Mouse (Mus musculus) embryonic facial prominence, embryonic 14.5 days (tissue): Measurements from ENCODE around the gene Mb21d2. TPM values are rescaled to one million over a fixed set of nuclear protein-coding genes. Genes with fewer than 3 reads are reported as not detected.

Experiments used
- ATAC-seq: fragments of 200-750 bp; cut with Nextera tagmentation; 2 replicates; pipeline ENCODE4 v1.8.0; 2017; ENCODE audit warnings: low read depth, moderate number of reproducible peaks, moderate TSS enrichment
- DNase-seq: peaks from one replicate; pipeline ENCODE4 v3.0.0-alpha.2; 2015; ENCODE audit warnings: low spot score
- H3K27ac ChIP-seq: fragments of 300-500 bp; sonication (generic); replicated peaks from 2 replicates; pipeline ENCODE4 v1.5.1; 2014; ENCODE audit warnings: low read depth, mild to moderate bottlenecking, low read length, moderate library complexity
- H3K27me3 ChIP-seq: fragments of 300-500 bp; sonication (generic); replicated peaks from 2 replicates; pipeline ENCODE4 v1.6.1; 2014; ENCODE audit warnings: low read length; ENCODE audit not compliant: control insufficient read depth, insufficient read depth
- H3K36me3 ChIP-seq: fragments of 300-500 bp; sonication (generic); 2 replicates; pipeline ENCODE4 v1.6.1; 2014; ENCODE audit warnings: low read length, mixed read lengths; ENCODE audit not compliant: control insufficient read depth, insufficient read depth
- H3K4me1 ChIP-seq: fragments of 300-500 bp; sonication (generic); 2 replicates; pipeline ENCODE4 v1.6.1; 2014; ENCODE audit warnings: antibody characterized with exemption, low read length; ENCODE audit not compliant: control insufficient read depth, insufficient read depth
- H3K4me2 ChIP-seq: fragments of 300-500 bp; sonication (generic); 2 replicates; pipeline ENCODE4 v1.6.1; 2014; ENCODE audit warnings: low read depth, mild to moderate bottlenecking, low read length, moderate library complexity, mixed read lengths
- H3K4me3 ChIP-seq: fragments of 300-500 bp; sonication (generic); 2 replicates; pipeline ENCODE4 v1.5.1; 2014; ENCODE audit warnings: low read depth, mild to moderate bottlenecking, low read length
- H3K9ac ChIP-seq: fragments of 300-500 bp; sonication (generic); 2 replicates; pipeline ENCODE4 v1.6.1; 2014; ENCODE audit warnings: low read depth, mild to moderate bottlenecking, low read length, moderate library complexity, mixed read lengths
- H3K9me3 ChIP-seq: fragments of 300-500 bp; sonication (generic); 2 replicates; pipeline ENCODE4 v1.6.1; 2016; ENCODE audit warnings: low read length; ENCODE audit not compliant: control insufficient read depth
- WGBS: fragments of 180-500 bp; shearing (Covaris S2); extraction: QIAGEN DNeasy Blood & Tissue Kit; methylation state at CpG from one replicate; pipeline ENCODE4 v1.1.7; 2014; 5-methylcytosine and 5-hydroxymethylcytosine counted together
- polyA plus RNA-seq: library from polyadenylated mRNA; unstranded; fragments of >200 nt; fragmentation: Nextera tagmentation; extraction: Ambion mirVana; gene quantifications from 2 replicates; pipeline ENCODE4 v1.2.1, GENCODE M21; 2014

Mb21d2 gene
- 7.3 and 7.6 TPM in 2 replicates for polyA plus RNA-seq

DNA sequence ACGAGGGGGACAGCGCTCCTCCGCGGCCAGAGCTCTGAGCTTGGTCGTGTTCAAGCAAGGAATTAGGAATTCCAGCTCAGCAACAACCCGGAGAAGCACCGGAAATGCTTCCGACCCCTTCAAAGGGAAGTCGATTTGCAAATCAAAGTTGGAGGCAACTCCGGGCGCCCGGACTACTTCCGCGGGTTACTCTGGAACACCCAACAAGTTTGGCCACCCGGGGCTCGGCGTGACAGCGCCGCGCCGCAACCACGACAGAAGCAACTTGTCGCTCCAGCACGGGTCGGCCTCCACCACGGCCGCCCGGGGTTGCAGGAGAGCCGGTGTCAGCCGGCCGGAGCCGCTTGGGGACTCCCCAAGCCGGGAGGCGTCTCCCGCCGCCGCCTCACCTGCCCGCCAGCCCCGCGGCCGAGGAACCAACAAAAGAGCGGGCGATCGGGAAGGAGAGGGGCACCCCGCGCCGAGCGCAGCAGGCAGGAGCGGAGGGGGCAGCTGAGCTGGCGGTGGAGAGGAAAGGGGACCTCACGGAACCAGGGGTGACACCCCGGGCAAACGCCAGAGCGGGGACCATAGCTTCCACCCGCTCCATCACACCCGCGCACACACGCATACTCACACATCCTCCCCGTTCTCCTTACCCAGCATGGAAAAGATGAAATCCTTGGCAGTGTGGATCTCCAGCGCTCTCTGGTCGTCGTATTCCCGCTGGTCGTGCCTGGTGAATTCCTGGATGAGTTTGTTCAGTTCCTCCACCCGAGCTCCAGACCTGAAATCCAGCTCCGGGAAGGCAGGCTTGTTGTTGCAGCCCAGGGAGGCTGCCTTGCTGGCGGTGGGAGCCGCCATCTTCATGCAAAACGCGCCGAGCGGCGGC, at the start of gene Mb21d2:
Gene Mb21d2 (minus strand): TSS at position 859 of the 871 bp plus-strand sequence.
- Histone ChIP-seq H3K4me2 (peak within 1 kb of the TSS; percentile 84), H3K9me3 (no peaks in the 10 kb centered on the region), H3K36me3 (no peaks in the 10 kb centered on the region), H3K4me3 (peak within 1 kb of the TSS; percentile 89), H3K27me3 (no peaks in the 10 kb centered on the region), H3K4me1 (peaks cover 6% of the 10 kb centered on the region), H3K9ac (peak within 1 kb of the TSS; percentile 84), H3K27ac (peak within 1 kb of the TSS; percentile 90)
- peak; percentile 75 for DNase-seq
- peak; percentile 59 for ATAC-seq
- 0% methylated on average over 39 of the region's 73 CpGs for WGBS

DNA sequence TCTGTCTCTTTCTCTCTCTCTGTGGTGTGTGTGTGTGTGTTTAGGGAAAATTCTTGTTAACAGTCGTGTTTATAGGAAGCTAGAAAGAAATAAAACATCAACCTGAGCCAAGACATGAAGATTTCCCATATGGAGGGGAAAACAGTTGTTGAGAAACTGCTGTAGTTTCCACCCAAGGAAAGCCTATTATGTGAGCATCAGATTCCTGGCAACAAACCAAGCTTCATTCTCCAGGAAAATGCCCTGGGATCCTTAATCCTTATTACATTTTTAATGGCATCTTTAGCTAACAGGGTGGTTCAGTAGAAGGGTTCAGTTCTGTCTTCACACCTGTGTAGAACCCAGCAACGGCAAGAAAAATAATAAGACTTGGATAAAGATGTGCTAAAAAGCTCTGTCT, 36.8 kb upstream of the Mb21d2 start:
- H3K27me3 ChIP-seq, result no peaks in the 10 kb centered on the region
- WGBS, result 67% methylated on average over 2 of the region's 2 CpGs
- H3K4me3 ChIP-seq, result no peak overlapping the region
- no peak overlapping the region for H3K9ac ChIP-seq
- no peak overlapping the region for H3K27ac ChIP-seq
- DNase-seq, result no peak
- H3K4me1 ChIP-seq, result no peaks in the 10 kb centered on the region
- no peak for ATAC-seq
- H3K9me3 ChIP-seq, result no peaks in the 10 kb centered on the region
- no peak overlapping the region for H3K4me2 ChIP-seq
- H3K36me3 ChIP-seq, result no peaks in the 10 kb centered on the region

DNA sequence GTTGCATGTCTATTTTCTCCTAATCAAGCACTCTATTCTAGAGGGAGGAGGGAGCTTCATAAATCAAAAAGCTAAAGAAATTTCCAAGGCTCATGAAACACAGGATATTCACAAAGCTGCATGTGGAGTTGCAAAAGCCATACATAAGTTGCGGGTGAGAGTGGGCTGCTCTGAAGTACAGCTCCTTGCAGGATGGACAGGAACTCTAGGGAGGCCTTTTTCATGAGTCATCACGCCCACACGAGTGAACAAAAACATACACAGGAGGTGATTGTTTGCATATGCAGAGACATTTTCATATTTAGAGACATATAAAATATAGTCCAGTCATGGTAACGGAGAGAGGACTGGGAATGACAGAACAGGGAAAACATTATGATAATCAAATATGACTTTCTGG, 34.6 kb upstream of the Mb21d2 start:
- Histone ChIP-seq H3K27me3 (no peaks in the 10 kb centered on the region), H3K4me2 (no peak overlapping the region), H3K9ac (no peak overlapping the region), H3K9me3 (no peaks in the 10 kb centered on the region), H3K36me3 (no peaks in the 10 kb centered on the region), H3K4me1 (no peaks in the 10 kb centered on the region), H3K27ac (no peak overlapping the region), H3K4me3 (no peak overlapping the region)
- WGBS, result 69% methylated on average over 4 of the region's 4 CpGs
- DNase-seq, result peak; percentile 20
- ATAC-seq, result no peak

DNA sequence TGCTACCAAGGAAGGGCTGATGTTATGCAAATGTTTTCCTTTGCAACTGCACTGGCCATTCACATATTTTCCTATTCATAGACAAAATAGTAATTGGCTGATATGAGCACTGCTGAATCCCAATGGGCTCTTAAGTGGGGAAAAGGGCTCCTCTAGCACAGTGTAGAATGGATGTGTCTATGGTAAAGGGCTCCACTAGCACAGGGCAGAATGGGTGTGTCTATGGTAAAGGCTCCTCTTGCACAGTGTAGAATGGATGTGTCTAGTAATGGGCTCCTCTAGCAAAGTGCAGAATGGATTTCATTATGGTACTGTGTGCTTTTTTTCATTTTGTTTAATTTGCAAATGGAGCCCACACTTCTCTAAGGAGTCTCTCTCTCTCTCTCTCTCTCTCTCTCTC, 33.5 kb upstream of the Mb21d2 start:
- Histone ChIP-seq H3K27ac (no peak overlapping the region), H3K9ac (no peak overlapping the region), H3K4me1 (no peaks in the 10 kb centered on the region), H3K9me3 (no peaks in the 10 kb centered on the region), H3K4me2 (no peak overlapping the region), H3K4me3 (no peak overlapping the region), H3K36me3 (no peaks in the 10 kb centered on the region), H3K27me3 (no peaks in the 10 kb centered on the region)
- ATAC-seq, result no peak
- DNase-seq, result no peak

DNA sequence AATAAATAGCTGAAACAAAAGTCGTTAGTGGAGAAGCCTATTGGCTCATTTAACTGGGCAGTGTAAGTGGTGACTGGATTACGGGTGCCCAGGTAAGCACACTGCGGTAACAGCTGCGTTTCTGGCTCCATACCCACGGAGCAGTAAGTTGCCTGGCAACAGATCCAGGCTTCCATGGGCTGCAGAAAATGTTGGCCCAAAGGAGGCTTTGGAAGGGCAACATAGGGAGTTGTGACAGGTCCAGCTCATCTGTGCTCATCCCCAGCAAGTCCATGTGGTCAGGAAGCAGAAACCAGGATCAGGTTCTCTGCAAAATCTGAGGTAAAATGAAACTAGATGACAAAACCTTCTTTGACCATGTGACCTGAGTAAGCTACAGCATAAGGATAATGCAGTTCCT, 20.3 kb upstream of the Mb21d2 start:
- DNase-seq (no peak), ATAC-seq (no peak)
- Histone ChIP-seq H3K9ac (no peak overlapping the region), H3K9me3 (no peaks in the 10 kb centered on the region), H3K4me1 (no peaks in the 10 kb centered on the region), H3K4me2 (no peak overlapping the region), H3K27me3 (no peaks in the 10 kb centered on the region), H3K4me3 (no peak overlapping the region), H3K36me3 (no peaks in the 10 kb centered on the region), H3K27ac (no peak overlapping the region)
- 66% methylated on average over 5 of the region's 5 CpGs for WGBS

DNA sequence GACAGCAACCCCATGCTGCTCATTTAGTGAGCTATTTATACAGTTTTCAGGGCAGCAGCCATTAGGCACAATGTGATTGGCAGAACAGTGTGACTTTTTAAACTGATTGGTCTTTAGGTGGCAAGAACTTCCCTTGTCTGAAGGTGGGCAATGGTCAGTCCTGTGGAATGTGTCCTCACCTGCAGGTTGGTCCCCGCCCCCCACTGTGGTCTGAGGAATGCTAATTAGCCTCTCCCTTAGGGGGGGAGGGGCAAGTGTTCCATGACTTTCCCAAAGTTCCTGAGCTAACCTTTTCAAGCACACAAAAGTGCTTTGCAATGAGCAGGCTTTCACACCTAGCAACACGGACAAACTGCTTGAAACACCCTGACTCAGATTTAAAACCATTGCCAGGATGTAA, 13.8 kb upstream of the Mb21d2 start:
- Histone ChIP-seq H3K36me3 (no peaks in the 10 kb centered on the region), H3K27ac (no peak overlapping the region), H3K9ac (no peak overlapping the region), H3K9me3 (no peaks in the 10 kb centered on the region), H3K4me2 (no peak overlapping the region), H3K27me3 (no peaks in the 10 kb centered on the region), H3K4me1 (no peaks in the 10 kb centered on the region), H3K4me3 (no peak overlapping the region)
- DNase-seq, result no peak
- WGBS, result 52% methylated on average over 2 of the region's 2 CpGs
- no peak for ATAC-seq

DNA sequence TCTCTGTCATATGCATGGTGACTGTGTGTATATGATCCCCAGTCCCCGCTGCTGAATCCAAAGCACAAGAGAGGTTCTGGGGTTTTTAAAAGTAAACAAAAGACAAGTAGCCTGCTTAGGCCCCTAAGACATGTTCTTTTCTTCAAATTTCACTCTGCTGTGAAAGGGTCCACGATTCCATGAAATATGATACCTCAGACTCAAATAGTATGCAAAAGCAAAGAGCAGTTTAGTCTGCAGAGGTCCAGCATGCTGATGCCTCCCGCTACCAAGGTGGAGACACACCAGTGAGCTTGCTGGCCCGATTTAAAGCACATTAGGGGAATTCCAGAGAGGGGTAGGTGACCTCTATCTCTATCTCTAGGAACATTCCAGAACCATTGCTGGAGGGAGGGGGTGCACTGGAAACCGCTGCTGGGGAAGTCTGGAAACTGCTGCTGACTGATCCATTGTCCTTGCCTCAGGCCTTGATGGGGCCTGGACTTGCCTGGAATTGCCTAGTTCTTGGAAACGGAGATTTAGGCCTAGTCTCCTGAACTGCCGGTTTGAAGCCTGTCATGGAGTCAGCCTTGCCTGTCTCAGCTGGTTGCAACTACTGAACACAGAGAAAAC, 6.8 kb upstream of the Mb21d2 start:
- no peak for ATAC-seq
- Histone ChIP-seq H3K4me1 (no peaks in the 10 kb centered on the region), H3K9ac (no peak overlapping the region), H3K4me3 (no peak overlapping the region), H3K27me3 (no peaks in the 10 kb centered on the region), H3K27ac (no peak overlapping the region), H3K9me3 (no peaks in the 10 kb centered on the region), H3K36me3 (no peaks in the 10 kb centered on the region), H3K4me2 (no peak overlapping the region)
- 46% methylated on average over 7 of the region's 7 CpGs for WGBS
- DNase-seq, result peak; percentile 49

DNA sequence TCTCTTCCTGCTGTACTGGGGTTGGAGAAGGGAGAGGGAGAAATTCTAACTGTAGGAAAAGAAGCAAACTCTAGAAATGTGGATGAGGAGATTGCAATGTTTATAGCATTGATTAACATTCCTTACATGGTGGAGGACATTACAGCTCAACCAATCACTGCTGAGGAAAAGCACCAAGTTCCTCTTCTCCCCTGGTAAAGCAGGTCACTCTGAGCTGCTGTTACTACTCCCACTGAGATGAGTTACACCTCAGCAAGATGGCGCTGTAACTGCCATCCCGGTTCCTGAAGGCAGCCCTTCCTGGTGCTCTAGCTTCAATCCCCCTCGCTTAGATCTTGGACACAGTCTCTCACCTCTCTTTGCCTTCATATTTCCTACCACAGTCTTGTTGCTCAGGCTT, 6.2 kb upstream of the Mb21d2 start:
- Histone ChIP-seq H3K36me3 (no peaks in the 10 kb centered on the region), H3K4me2 (no peak overlapping the region), H3K27ac (no peak overlapping the region), H3K9me3 (no peaks in the 10 kb centered on the region), H3K27me3 (no peaks in the 10 kb centered on the region), H3K9ac (no peak overlapping the region), H3K4me1 (no peaks in the 10 kb centered on the region), H3K4me3 (no peak overlapping the region)
- DNase-seq (no peak), ATAC-seq (no peak)
- WGBS, result 76% methylated on average over 3 of the region's 3 CpGs

DNA sequence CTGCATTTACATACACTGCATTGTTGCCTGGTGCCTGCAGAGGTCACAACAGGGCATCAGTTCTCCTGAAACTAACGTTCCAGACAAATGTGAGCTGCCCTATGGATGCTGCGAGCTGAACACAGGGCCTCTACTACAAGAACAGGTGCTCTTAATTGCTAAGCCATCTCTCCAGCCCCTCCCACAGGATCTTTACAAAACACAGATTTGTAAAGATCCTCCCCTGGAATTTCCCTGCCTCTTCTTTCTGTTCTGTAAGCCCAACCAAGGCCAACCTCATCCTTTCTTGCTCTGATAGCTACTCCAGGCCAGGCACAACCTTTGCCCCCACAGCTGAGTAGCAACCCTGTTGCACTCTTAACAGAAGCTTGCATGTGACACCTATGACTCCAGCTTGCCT, 1.7 kb upstream of the Mb21d2 start:
- H3K27ac ChIP-seq, result no peak overlapping the region
- H3K4me3 ChIP-seq, result no peak overlapping the region
- DNase-seq (no peak), ATAC-seq (no peak)
- H3K9me3 ChIP-seq, result no peaks in the 10 kb centered on the region
- 58% methylated on average over 2 of the region's 2 CpGs for WGBS
- H3K27me3 ChIP-seq, result no peaks in the 10 kb centered on the region
- H3K4me2 ChIP-seq, result no peak overlapping the region
- peaks cover 6% of the 10 kb centered on the region for H3K4me1 ChIP-seq
- H3K9ac ChIP-seq, result no peak overlapping the region
- no peaks in the 10 kb centered on the region for H3K36me3 ChIP-seq
